Mouse (Mus musculus): ENCODE data around the gene Akr1c14. TPM values are rescaled to one million over a fixed set of nuclear protein-coding genes. Genes with fewer than 3 reads are reported as not detected.
"Not testable (repeated sequence)": the region's sequence is repeated elsewhere in the genome, so short reads cannot be mapped to it uniquely, and the experiment has no call there.

Gene Akr1c14
- polyA plus RNA-seq, 1 experiment from 2014 or later: 0.52 TPM

- Histone ChIP-seq H3K9me3 (no peaks in the 10 kb centered on the region), H3K27me3 (replicated peaks) (no peaks in the 10 kb centered on the region), H3K4me2 (no peak overlapping the region), H3K27ac (no peak overlapping the region), H3K4me1 (no peaks in the 10 kb centered on the region), H3K9ac (no peak overlapping the region), H3K36me3 (replicated peaks) (no peaks in the 10 kb centered on the region), H3K4me3 (no peak overlapping the region)
- 53% methylated on average over 5 of the region's 5 CpGs for WGBS
- no peak for ATAC-seq (replicated peaks)
Observed at GRCm38 (mm10) chr13:4059363-4059762, 10.6 kb downstream of the Akr1c14 start.

- Histone ChIP-seq H3K4me2 (no peak overlapping the region), H3K4me3 (no peak overlapping the region), H3K9me3 (no peaks in the 10 kb centered on the region), H3K36me3 (replicated peaks) (no peaks in the 10 kb centered on the region), H3K4me1 (no peaks in the 10 kb centered on the region), H3K9ac (no peak overlapping the region), H3K27ac (no peak overlapping the region), H3K27me3 (replicated peaks) (no peaks in the 10 kb centered on the region)
- 57% methylated on average over 3 of the region's 3 CpGs for WGBS
- no peak for ATAC-seq (replicated peaks)
Observed at GRCm38 (mm10) chr13:4060214-4060730, 11.5 kb downstream of the Akr1c14 start.

GRCm38 (mm10) chr13:4076517-4077435, 28.0 kb downstream of the Akr1c14 start:
- no peak for ATAC-seq (replicated peaks)
- Histone ChIP-seq H3K4me3 (no peak overlapping the region), H3K9me3 (no peaks in the 10 kb centered on the region), H3K9ac (no peak overlapping the region), H3K4me2 (no peak overlapping the region), H3K36me3 (replicated peaks) (no peaks in the 10 kb centered on the region), H3K27ac (no peak overlapping the region), H3K27me3 (replicated peaks) (no peaks in the 10 kb centered on the region), H3K4me1 (no peaks in the 10 kb centered on the region)
- WGBS: 91% methylated on average over 9 of the region's 9 CpGs

- Histone ChIP-seq H3K4me2 (no peak overlapping the region), H3K27me3 (replicated peaks) (no peaks in the 10 kb centered on the region), H3K9ac (no peak overlapping the region), H3K4me1 (no peaks in the 10 kb centered on the region), H3K9me3 (no peaks in the 10 kb centered on the region), H3K4me3 (no peak overlapping the region), H3K27ac (no peak overlapping the region), H3K36me3 (replicated peaks) (no peaks in the 10 kb centered on the region)
- ATAC-seq (replicated peaks): no peak
Observed at GRCm38 (mm10) chr13:4079876-4080275, 31.1 kb downstream of the Akr1c14 start.

GRCm38 (mm10) chr13:4101691-4102090, 52.9 kb downstream of the Akr1c14 start:
- no peaks in the 10 kb centered on the region for H3K27me3 ChIP-seq (replicated peaks)
- no peaks in the 10 kb centered on the region for H3K4me1 ChIP-seq
- H3K27ac ChIP-seq: no peak overlapping the region
- H3K9me3 ChIP-seq: no peaks in the 10 kb centered on the region
- H3K36me3 ChIP-seq (replicated peaks): no peaks in the 10 kb centered on the region
- no peak overlapping the region for H3K9ac ChIP-seq
- ATAC-seq (replicated peaks): no peak
- H3K4me2 ChIP-seq: no peak overlapping the region
- H3K4me3 ChIP-seq: no peak overlapping the region

GRCm38 (mm10) chr13:4102721-4103120, 53.9 kb downstream of the Akr1c14 start:
- H3K9ac ChIP-seq: no peak overlapping the region
- H3K4me2 ChIP-seq: no peak overlapping the region
- no peaks in the 10 kb centered on the region for H3K9me3 ChIP-seq
- no peak overlapping the region for H3K4me3 ChIP-seq
- H3K36me3 ChIP-seq (replicated peaks): no peaks in the 10 kb centered on the region
- H3K27me3 ChIP-seq (replicated peaks): no peaks in the 10 kb centered on the region
- H3K27ac ChIP-seq: no peak overlapping the region
- no peak for ATAC-seq (replicated peaks)
- H3K4me1 ChIP-seq: no peaks in the 10 kb centered on the region

GRCm38 (mm10) chr13:4110281-4111188, 61.7 kb downstream of the Akr1c14 start:
- no peak overlapping the region for H3K27ac ChIP-seq
- H3K4me3 ChIP-seq: no peak overlapping the region
- 29% methylated on average over 6 of the region's 6 CpGs for whole genome bisulfite sequencing
- ATAC-seq (replicated peaks): peak; percentile 96
- no peaks in the 10 kb centered on the region for H3K4me1 ChIP-seq
- H3K27me3 ChIP-seq (replicated peaks): no peaks in the 10 kb centered on the region
- no peak overlapping the region for H3K9ac ChIP-seq
- no peaks in the 10 kb centered on the region for H3K36me3 ChIP-seq (replicated peaks)
- H3K9me3 ChIP-seq: no peaks in the 10 kb centered on the region
- H3K4me2 ChIP-seq: no peak overlapping the region

- Histone ChIP-seq H3K4me1 (no peaks in the 10 kb centered on the region), H3K27ac (no peak overlapping the region), H3K9me3 (no peaks in the 10 kb centered on the region), H3K4me3 (no peak overlapping the region), H3K9ac (no peak overlapping the region), H3K4me2 (no peak overlapping the region), H3K36me3 (replicated peaks) (no peaks in the 10 kb centered on the region), H3K27me3 (replicated peaks) (no peaks in the 10 kb centered on the region)
- ATAC-seq (replicated peaks): no peak
- WGBS: 76% methylated on average over 2 of the region's 2 CpGs
Observed at GRCm38 (mm10) chr13:4119181-4119904, 70.5 kb downstream of the Akr1c14 start.

GRCm38 (mm10) chr13:4123146-4123545, 74.3 kb downstream of the Akr1c14 start:
- Histone ChIP-seq H3K4me2 (no peak overlapping the region), H3K9ac (no peak overlapping the region), H3K4me3 (no peak overlapping the region), H3K4me1 (no peaks in the 10 kb centered on the region), H3K9me3 (no peaks in the 10 kb centered on the region), H3K27me3 (replicated peaks) (no peaks in the 10 kb centered on the region), H3K27ac (no peak overlapping the region), H3K36me3 (replicated peaks) (no peaks in the 10 kb centered on the region)
- WGBS: 89% methylated on average over 7 of the region's 7 CpGs
- no peak for ATAC-seq (replicated peaks)

GRCm38 (mm10) chr13:4124471-4124870, 75.7 kb downstream of the Akr1c14 start:
- not testable (repeated sequence) for H3K4me2 ChIP-seq; H3K36me3 ChIP-seq (replicated peaks); H3K9me3 ChIP-seq; H3K4me3 ChIP-seq; H3K4me1 ChIP-seq; H3K27ac ChIP-seq; H3K27me3 ChIP-seq (replicated peaks); ATAC-seq (replicated peaks); H3K9ac ChIP-seq
- WGBS: 92% methylated on average over 6 of the region's 6 CpGs

GRCm38 (mm10) chr13:4125846-4126245, 77.0 kb downstream of the Akr1c14 start:
- H3K36me3 ChIP-seq (replicated peaks); ATAC-seq (replicated peaks); H3K4me2 ChIP-seq; H3K27ac ChIP-seq; H3K4me1 ChIP-seq; H3K27me3 ChIP-seq (replicated peaks); H3K9me3 ChIP-seq; H3K9ac ChIP-seq; H3K4me3 ChIP-seq: not testable (repeated sequence)
- 74% methylated on average over 1 of the region's 1 CpGs for WGBS

- no peak overlapping the region for H3K4me3 ChIP-seq
- WGBS: 43% methylated on average over 5 of the region's 5 CpGs
- no peak overlapping the region for H3K4me2 ChIP-seq
- H3K9ac ChIP-seq: no peak overlapping the region
- H3K27me3 ChIP-seq (replicated peaks): no peaks in the 10 kb centered on the region
- H3K27ac ChIP-seq: no peak overlapping the region
- H3K9me3 ChIP-seq: no peaks in the 10 kb centered on the region
- no peaks in the 10 kb centered on the region for H3K4me1 ChIP-seq
- no peaks in the 10 kb centered on the region for H3K36me3 ChIP-seq (replicated peaks)
- ATAC-seq (replicated peaks): 0 out of 2 replicates have a peak, but pooled peaks have one; percentile 50
Observed at GRCm38 (mm10) chr13:4129100-4129499, 80.3 kb downstream of the Akr1c14 start.
